Mouse (Mus musculus) liver, embryonic 15.5 days (tissue): Measurements from ENCODE around the gene Lima1. TPM values are rescaled to one million over a fixed set of nuclear protein-coding genes. Genes with fewer than 3 reads are reported as not detected.

ENCODE experiments used
- ATAC-seq: fragments of 200-750 bp; cut with Nextera tagmentation; 2 replicates; pipeline ENCODE4 v1.8.0; 2017; ENCODE audit warnings: moderate number of reproducible peaks, mild to moderate bottlenecking, moderate library complexity; ENCODE audit not compliant: insufficient read depth
- H3K27ac ChIP-seq: fragments of 300-500 bp; sonication (generic); replicated peaks from 2 replicates; pipeline ENCODE4 v1.5.1; 2015; ENCODE audit warnings: mild to moderate bottlenecking, inconsistent platforms
- H3K27me3 ChIP-seq: fragments of 300-500 bp; sonication (generic); 2 replicates; pipeline ENCODE4 v1.6.1; 2015; ENCODE audit warnings: mild to moderate bottlenecking, inconsistent platforms
- H3K36me3 ChIP-seq: fragments of 300-500 bp; sonication (generic); replicated peaks from 2 replicates; pipeline ENCODE4 v1.6.1; 2015; ENCODE audit warnings: moderate library complexity, mild to moderate bottlenecking, inconsistent platforms
- H3K4me1 ChIP-seq: fragments of 300-500 bp; sonication (generic); replicated peaks from 2 replicates; pipeline ENCODE4 v1.6.1; 2015; ENCODE audit warnings: inconsistent platforms
- H3K4me2 ChIP-seq: fragments of 300-500 bp; sonication (generic); 2 replicates; pipeline ENCODE4 v1.6.1; 2015; ENCODE audit warnings: moderate library complexity, mild to moderate bottlenecking, inconsistent platforms
- H3K4me3 ChIP-seq: fragments of 300-500 bp; sonication (generic); replicated peaks from 2 replicates; pipeline ENCODE4 v1.5.1; 2015; ENCODE audit warnings: mild to moderate bottlenecking, inconsistent platforms
- H3K9ac ChIP-seq: fragments of 300-500 bp; sonication (generic); 2 replicates; pipeline ENCODE4 v1.6.1; 2015; ENCODE audit warnings: moderate library complexity, mild to moderate bottlenecking, inconsistent platforms
- H3K9me3 ChIP-seq: fragments of 300-500 bp; sonication (generic); replicated peaks from 2 replicates; pipeline ENCODE4 v1.6.1; 2016; ENCODE audit warnings: inconsistent platforms
- WGBS: fragments of 180-500 bp; shearing (Covaris S2); methylation state at CpG from one replicate; pipeline ENCODE4 v1.1.7; 2015; ENCODE audit warnings: mixed read lengths; ENCODE audit not compliant: insufficient replicate concordance; 5-methylcytosine and 5-hydroxymethylcytosine counted together
- polyA plus RNA-seq: library from polyadenylated mRNA; unstranded; fragments of >200 nt; fragmentation: Nextera tagmentation; extraction: Ambion mirVana; gene quantifications from 2 replicates; pipeline ENCODE4 v1.2.1, GENCODE M21; 2015

The Lima1 gene
- polyA plus RNA-seq, 1 experiment from 2014 or later, result 10.3 TPM

DNA sequence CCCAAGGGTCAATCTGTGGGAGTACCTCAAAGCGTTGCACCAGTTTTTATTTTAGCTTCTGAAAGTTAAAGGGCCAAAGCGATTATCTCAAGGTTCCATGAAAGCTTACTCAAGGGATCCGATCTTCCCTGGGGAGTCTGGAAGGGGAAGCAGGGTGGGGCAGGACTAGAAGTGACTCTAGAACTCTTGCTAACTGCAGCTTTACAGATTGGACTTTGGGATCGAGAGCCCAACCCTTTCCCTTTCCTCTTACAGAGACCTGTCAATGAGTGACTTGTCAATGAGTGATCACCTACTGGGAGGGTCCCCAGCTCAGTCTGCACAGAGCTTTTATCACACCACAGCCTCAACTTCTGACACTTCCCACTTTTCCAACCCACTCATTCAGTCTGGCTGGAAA, 7.6 kb downstream of the Lima1 start:
- H3K9ac ChIP-seq, result no peak overlapping the region
- no peak overlapping the region for H3K4me3 ChIP-seq
- peak overlapping the region; percentile 54 for H3K27ac ChIP-seq
- 37% methylated on average over 4 of the region's 4 CpGs for WGBS
- peaks cover 22% of the 10 kb centered on the region for H3K27me3 ChIP-seq
- H3K4me1 ChIP-seq, result peaks cover 10% of the 10 kb centered on the region
- H3K9me3 ChIP-seq, result no peaks in the 10 kb centered on the region
- H3K4me2 ChIP-seq, result no peak overlapping the region
- H3K36me3 ChIP-seq, result no peaks in the 10 kb centered on the region
- ATAC-seq, result peak; percentile 30; the same call in 1 of the 2 replicates

DNA sequence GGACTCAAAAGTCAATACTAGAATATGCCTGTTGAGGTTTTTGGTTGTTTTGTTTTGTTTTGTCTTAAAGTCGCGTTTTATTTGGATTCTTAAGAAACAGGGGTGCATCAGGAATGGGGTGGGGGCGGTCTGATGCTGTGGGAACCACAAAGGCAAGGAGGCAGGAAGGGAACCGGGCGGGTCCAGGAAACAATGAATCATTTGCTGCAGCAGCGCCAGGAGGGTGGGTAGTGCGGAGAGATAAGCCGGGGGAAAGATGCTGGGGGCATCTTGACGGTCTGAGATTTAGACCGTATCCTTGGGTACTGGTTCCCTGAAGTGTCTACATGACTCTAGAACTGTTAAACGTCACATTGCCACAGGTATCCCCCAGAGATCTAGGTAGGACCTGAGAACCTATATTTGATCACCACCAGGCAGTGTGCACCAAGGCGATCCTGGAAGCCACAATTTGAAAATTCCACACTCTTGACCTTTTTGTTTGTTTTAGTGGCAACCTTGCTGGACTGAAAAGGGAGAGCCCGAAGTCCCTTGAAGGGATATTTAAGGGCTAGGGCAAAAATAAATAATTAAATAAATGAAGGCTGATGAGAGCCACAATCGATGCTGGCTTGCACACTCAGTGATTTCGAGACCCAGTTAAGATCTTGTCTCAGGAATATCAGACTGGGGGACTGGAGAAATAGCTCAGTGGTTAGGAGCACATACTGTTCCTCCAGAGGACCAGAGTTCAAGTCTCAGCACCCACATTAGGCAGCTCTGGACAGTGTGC, 8.6 kb downstream of the Lima1 start:
- 13% methylated on average over 15 of the region's 15 CpGs for whole genome bisulfite sequencing
- H3K4me2 ChIP-seq, result no peak overlapping the region
- no peaks in the 10 kb centered on the region for H3K36me3 ChIP-seq
- no peak overlapping the region for H3K4me3 ChIP-seq
- H3K9me3 ChIP-seq, result no peaks in the 10 kb centered on the region
- peaks cover 13% of the 10 kb centered on the region for H3K4me1 ChIP-seq
- H3K9ac ChIP-seq, result no peak overlapping the region
- H3K27ac ChIP-seq, result peak overlapping the region; percentile 53; the same call in 1 of the 2 replicates
- peaks cover 22% of the 10 kb centered on the region for H3K27me3 ChIP-seq
- no peak for ATAC-seq

DNA sequence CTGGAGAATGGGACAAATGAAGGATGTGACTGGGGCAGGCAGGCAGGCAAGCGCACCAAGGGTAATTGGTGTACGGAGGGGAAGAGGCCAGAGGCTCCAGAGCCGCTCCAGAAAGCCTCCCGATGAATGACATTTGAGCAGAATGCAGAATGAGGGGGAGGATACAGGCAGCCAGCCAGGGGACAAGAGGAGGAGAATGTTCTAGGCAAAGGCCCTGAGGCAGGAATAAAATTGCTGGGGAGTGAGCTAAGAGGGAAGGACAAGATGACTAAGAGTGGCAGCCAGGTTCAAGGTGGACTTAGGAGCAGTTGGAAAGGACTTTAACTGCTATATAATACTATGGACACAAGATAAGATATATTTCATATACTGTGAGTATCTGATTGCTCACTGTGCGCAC, 9.3 kb downstream of the Lima1 start:
- H3K27me3 ChIP-seq, result peaks cover 22% of the 10 kb centered on the region
- no peak overlapping the region for H3K4me2 ChIP-seq
- peaks cover 13% of the 10 kb centered on the region for H3K4me1 ChIP-seq
- no peak for ATAC-seq
- H3K27ac ChIP-seq, result peak overlapping the region; percentile 53
- H3K9me3 ChIP-seq, result no peaks in the 10 kb centered on the region
- no peak overlapping the region for H3K9ac ChIP-seq
- H3K36me3 ChIP-seq, result no peaks in the 10 kb centered on the region
- WGBS, result 21% methylated on average over 5 of the region's 5 CpGs
- H3K4me3 ChIP-seq, result no peak overlapping the region

DNA sequence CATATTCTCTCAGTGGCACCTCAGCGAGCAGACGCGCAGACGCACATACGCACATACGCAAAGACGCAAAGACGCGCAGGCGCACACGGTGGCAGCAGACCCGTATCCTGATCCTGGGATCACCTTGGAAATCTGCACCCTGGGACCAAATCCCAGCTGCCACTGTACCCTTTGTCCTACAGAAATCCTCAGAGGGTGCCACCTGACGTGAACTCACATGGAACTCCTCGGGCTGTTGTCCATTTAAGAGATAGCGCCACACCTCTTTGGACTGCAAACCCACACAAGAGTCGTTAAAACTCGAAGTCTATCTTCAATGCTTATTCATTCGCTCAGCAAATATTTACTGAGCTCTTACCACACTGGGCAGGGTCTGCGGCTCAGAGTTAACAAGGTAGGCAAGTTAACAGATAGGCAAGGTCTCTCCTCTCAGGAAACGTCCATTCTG, 9.7 kb downstream of the Lima1 start:
- no peak overlapping the region for H3K4me3 ChIP-seq
- H3K9me3 ChIP-seq, result no peaks in the 10 kb centered on the region
- no peak overlapping the region for H3K9ac ChIP-seq
- peak overlapping the region; percentile 53 for H3K27ac ChIP-seq
- peak; percentile 38 for ATAC-seq
- 68% methylated on average over 20 of the region's 20 CpGs for WGBS
- H3K4me1 ChIP-seq, result peaks cover 13% of the 10 kb centered on the region
- peaks cover 22% of the 10 kb centered on the region for H3K27me3 ChIP-seq
- no peaks in the 10 kb centered on the region for H3K36me3 ChIP-seq
- H3K4me2 ChIP-seq, result no peak overlapping the region

DNA sequence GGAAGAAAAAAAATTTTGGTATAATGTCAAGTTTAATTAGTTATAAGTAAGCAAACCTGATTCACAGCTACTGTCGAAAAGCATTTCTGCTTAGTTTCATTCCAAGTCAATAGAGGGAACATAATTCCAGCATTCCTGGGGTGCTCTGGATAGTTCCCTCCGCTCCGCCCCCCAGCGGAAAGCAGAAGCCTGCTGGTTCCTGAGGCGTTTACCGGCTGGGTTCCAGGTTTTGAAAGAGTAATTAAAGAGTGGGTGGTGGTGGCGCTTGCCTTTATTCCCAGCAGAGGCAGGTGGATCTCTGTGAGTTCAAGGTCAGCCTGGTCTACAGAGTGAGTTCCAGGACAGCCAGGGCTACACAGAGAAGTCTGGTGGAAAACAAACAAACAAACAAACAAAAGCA, 10.2 kb downstream of the Lima1 start:
- Histone ChIP-seq H3K36me3 (no peaks in the 10 kb centered on the region), H3K4me2 (no peak overlapping the region), H3K27ac (peak overlapping the region; percentile 53), H3K9me3 (no peaks in the 10 kb centered on the region), H3K27me3 (peaks cover 22% of the 10 kb centered on the region), H3K9ac (no peak overlapping the region), H3K4me1 (peaks cover 13% of the 10 kb centered on the region), H3K4me3 (no peak overlapping the region)
- 73% methylated on average over 7 of the region's 7 CpGs for WGBS
- no peak for ATAC-seq

DNA sequence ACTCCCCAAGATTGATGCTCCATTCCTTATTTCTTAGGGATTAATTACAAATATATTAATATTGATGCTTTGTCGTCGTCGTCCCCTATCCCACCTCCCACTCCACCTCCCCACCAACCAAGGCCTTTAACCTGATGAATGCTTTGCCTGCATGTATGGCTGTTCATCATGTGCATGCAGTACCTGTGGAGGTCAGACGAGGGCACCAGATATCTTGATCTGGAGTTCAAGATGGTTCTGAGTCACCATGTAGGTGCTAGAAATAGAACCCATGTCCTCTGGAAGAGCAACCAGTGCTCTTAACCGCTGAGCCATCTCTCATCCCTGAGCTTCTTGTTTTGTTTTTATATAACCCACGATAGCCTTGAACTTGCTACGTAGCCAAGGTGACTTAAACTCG, 11.5 kb downstream of the Lima1 start:
- Histone ChIP-seq H3K9me3 (no peaks in the 10 kb centered on the region), H3K4me1 (peaks cover 13% of the 10 kb centered on the region), H3K27me3 (peaks cover 22% of the 10 kb centered on the region), H3K4me3 (no peak overlapping the region), H3K4me2 (no peak overlapping the region), H3K36me3 (no peaks in the 10 kb centered on the region), H3K27ac (no peak overlapping the region), H3K9ac (no peak overlapping the region)
- 76% methylated on average over 8 of the region's 8 CpGs for WGBS
- ATAC-seq, result no peak

DNA sequence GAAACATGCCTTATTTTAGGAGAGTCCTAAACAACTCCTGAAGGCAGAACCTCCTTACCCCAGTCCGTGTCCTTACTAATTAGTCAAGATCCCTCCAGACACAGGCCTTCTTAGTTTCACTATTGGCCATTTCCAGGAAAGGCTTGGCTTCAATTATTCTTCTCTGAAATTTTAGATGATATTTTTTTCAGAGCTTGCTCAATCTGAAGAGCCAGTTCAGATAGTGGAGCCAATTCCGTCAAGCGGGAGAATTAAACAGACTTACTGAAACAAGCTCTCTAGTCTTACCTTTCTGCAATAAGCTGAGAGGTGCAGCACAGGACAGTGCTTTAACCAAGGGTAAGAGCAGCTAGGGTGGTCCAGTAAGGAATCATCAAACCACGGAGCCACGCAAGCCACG, 11.9 kb downstream of the Lima1 start:
- Histone ChIP-seq H3K9ac (no peak overlapping the region), H3K4me1 (peaks cover 13% of the 10 kb centered on the region), H3K27ac (0 out of 2 replicates have a peak overlapping the region, but pooled peaks have one; percentile 59), H3K4me3 (no peak overlapping the region), H3K4me2 (no peak overlapping the region), H3K36me3 (no peaks in the 10 kb centered on the region), H3K27me3 (peaks cover 22% of the 10 kb centered on the region), H3K9me3 (no peaks in the 10 kb centered on the region)
- 74% methylated on average over 6 of the region's 6 CpGs for WGBS
- no peak for ATAC-seq

DNA sequence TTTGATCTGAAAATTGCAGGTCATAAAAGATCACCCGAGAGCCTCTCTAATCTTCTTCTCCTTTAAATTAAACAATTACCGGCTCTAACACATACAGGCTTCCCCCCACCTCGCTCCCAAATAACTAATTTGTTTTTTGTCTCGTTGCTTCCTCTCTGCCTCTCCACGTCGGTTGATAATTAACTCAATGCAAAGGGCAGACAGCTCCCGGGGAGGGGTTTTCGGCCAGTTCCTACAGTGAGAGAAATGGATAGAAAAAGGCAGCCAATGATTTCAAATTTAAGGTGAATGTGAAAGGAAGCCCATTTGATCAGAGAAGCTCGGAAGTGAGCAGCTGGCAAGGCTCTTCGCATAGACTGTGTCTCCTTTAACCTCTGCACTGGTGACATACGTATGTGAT, 12.8 kb downstream of the Lima1 start:
- H3K4me1 ChIP-seq, result peaks cover 13% of the 10 kb centered on the region
- H3K27ac ChIP-seq, result peak overlapping the region; percentile 59; the same call in 1 of the 2 replicates
- no peak overlapping the region for H3K9ac ChIP-seq
- no peak for ATAC-seq
- WGBS, result 53% methylated on average over 11 of the region's 11 CpGs
- H3K36me3 ChIP-seq, result no peaks in the 10 kb centered on the region
- H3K9me3 ChIP-seq, result no peaks in the 10 kb centered on the region
- H3K4me3 ChIP-seq, result no peak overlapping the region
- H3K27me3 ChIP-seq, result peaks cover 20% of the 10 kb centered on the region
- no peak overlapping the region for H3K4me2 ChIP-seq

DNA sequence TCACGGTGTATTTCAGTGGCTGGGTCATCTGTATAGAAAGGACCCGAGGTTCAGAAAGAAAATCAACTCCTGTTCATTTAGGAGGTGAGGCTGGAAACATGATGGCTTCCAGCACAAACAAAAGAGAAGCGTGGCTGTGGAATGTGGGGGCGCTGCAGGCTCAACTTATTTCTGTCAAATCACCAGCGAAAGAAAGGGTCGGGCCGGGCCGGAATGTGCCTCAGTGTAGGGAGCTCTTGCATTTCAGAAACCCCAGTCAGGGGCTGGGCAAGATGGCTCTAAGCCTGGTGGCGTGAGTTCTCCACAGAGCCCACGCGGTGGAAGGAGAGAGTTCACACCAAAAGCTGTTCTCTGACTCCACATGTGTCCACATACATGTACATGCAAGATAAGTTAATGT, 13.3 kb downstream of the Lima1 start:
- H3K4me1 ChIP-seq, result peaks cover 15% of the 10 kb centered on the region
- H3K9ac ChIP-seq, result no peak overlapping the region
- 53% methylated on average over 11 of the region's 11 CpGs for WGBS
- H3K4me2 ChIP-seq, result no peak overlapping the region
- H3K27ac ChIP-seq, result peak overlapping the region; percentile 61
- H3K4me3 ChIP-seq, result no peak overlapping the region
- H3K36me3 ChIP-seq, result no peaks in the 10 kb centered on the region
- no peaks in the 10 kb centered on the region for H3K9me3 ChIP-seq
- H3K27me3 ChIP-seq, result peaks cover 17% of the 10 kb centered on the region
- ATAC-seq, result no peak

DNA sequence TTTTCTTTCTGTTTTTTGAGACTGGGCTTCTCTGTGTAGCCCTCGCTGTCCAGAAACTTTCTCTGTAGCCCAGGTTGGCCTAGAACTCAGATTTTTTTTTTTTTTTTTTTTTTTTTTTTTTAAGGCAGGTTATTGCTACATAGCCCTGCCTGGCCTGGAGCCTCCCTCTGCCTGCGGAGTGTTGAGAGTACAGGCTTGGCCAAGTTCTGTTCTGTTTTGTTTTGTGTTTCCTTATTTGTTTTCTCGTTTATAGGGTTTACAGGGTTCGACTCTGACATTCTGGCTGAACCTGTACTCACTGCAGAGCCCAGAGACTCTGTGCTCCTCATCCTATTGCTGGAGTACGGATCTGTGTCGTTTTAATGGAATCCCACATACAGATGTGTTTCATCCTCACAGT, 13.7 kb downstream of the Lima1 start:
- Histone ChIP-seq H3K27me3 (peaks cover 13% of the 10 kb centered on the region), H3K27ac (peak overlapping the region; percentile 61)
- 61% methylated on average over 6 of the region's 6 CpGs for WGBS

DNA sequence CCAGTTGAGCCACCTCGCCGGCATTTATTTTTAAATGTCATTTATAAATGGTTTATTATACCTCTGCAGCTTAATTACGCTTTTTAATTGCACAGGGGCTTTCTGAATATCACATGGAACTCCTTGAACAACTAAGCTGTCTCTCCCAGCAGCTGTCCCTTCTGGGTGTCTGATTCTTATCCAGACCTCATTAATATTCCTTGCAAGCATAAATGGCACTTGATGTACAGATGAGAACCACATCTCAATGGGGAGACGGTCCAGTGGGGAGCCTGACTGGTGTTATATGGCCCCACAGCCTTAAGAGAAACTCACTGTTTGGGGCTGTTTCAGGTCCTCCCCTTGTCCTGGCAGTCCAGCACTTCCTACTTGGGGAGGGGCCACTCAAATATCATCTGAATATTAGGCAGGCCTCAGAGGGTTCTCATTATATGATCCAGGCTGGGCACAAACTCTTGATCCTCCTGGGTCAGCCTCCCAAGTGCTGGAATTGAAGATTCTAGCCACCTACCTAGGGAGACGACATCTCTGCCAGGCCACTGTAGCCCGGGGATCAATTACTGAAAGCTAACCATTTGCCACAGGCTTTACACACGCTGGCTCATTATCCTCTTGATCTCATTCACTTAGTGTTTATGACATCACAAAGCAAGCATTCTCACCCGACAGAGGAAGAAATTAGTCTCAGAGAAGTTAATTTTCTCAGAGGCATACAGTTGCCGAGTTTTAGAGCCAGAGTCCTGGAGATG, 15.4 kb downstream of the Lima1 start:
- H3K4me3 ChIP-seq, result no peak overlapping the region
- ATAC-seq, result no peak
- peaks cover 8% of the 10 kb centered on the region for H3K4me1 ChIP-seq
- H3K27ac ChIP-seq, result no peak overlapping the region
- no peak overlapping the region for H3K4me2 ChIP-seq
- WGBS, result 58% methylated on average over 9 of the region's 9 CpGs
- no peaks in the 10 kb centered on the region for H3K27me3 ChIP-seq
- H3K36me3 ChIP-seq, result no peaks in the 10 kb centered on the region
- no peaks in the 10 kb centered on the region for H3K9me3 ChIP-seq
- H3K9ac ChIP-seq, result no peak overlapping the region

More for the DNA sequence above, 13.7 kb downstream of the Lima1 start:
- Histone ChIP-seq H3K36me3 (no peaks in the 10 kb centered on the region), H3K4me2 (no peak overlapping the region), H3K9ac (no peak overlapping the region), H3K9me3 (no peaks in the 10 kb centered on the region), H3K4me1 (peaks cover 14% of the 10 kb centered on the region), H3K4me3 (no peak overlapping the region)
- no peak for ATAC-seq
